Mouse (Mus musculus) bone marrow, adult 2 months (tissue): ENCODE data around the gene Prr23a1. TPM values are rescaled to one million over a fixed set of nuclear protein-coding genes. Genes with fewer than 3 reads are reported as not detected.

Experiments
- H3K27ac ChIP-seq: fragments of 200-500 bp; 2 replicates; pipeline ENCODE4 v1.5.1; 2012; ENCODE audit warnings: low read depth, mild to moderate bottlenecking, control low read depth, inconsistent platforms, low read length; ENCODE audit not compliant: control insufficient read depth, poor library complexity, insufficient read depth
- H3K4me1 ChIP-seq: fragments of 200-500 bp; 2 replicates; pipeline ENCODE4 v1.6.1; 2011; ENCODE audit warnings: low read length; ENCODE audit not compliant: control insufficient read depth, insufficient read depth
- H3K4me3 ChIP-seq: fragments of 200-500 bp; replicated peaks from 2 replicates; pipeline ENCODE3; 2011; ENCODE audit warnings: mild to moderate bottlenecking, low read depth, low read length, control low read depth; ENCODE audit not compliant: control insufficient read depth
- CTCF ChIP-seq: fragments of 200-500 bp; IDR thresholded peaks from 2 replicates; pipeline ENCODE4 v1.5.1; 2011; ENCODE audit warnings: low read length, control low read depth; ENCODE audit not compliant: control insufficient read depth, insufficient read depth
- POLR2A ChIP-seq: fragments of 200-500 bp; IDR thresholded peaks from 2 replicates; pipeline ENCODE4 v1.6.1; 2011; ENCODE audit warnings: low read depth, mild to moderate bottlenecking, control low read depth, low read length, borderline replicate concordance; ENCODE audit not compliant: control insufficient read depth
- WGBS: fragments of 180-500 bp; shearing (Covaris S2); methylation state at CpG from one replicate; pipeline ENCODE4 v1.1.7; 2018; 5-methylcytosine and 5-hydroxymethylcytosine counted together
- polyA plus RNA-seq: library from polyadenylated mRNA; stranded (reverse); fragments of >200 nt; gene quantifications from 2 replicates; pipeline ENCODE4 v1.2.4, GENCODE M21; 2011; ENCODE audit warnings: low replicate concordance; ENCODE audit not compliant: missing spikeins, insufficient read depth, insufficient read length

Prr23a1 gene
- polyA plus RNA-seq, 1 experiment: not detected

DNA sequence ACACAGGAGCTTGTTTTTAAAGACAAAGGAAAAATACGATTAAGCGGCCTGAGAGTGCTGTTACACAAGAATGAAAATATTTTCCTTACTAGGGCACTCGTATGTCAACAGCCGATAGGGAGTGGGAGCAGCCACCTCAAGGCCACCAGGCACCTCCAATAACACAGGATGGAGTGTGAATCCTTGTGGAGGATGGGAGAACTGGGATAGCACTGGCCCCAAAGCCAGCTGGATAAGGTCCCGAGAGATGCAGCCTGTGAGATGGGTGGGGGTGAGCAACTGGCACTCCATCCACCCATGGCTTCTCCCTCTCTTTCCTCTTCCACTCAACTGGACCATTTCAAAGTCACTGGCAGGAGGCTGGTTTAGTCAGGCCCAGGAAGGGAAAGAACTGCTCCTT lies 23.3 kb upstream of the Prr23a1 start:
- TF ChIP-seq POLR2A (no peak), CTCF (no peak)
- Histone ChIP-seq H3K4me3 (no peak overlapping the region), H3K27ac (no peak overlapping the region), H3K4me1 (no peaks in the 10 kb centered on the region; the same call in 1 of the 2 replicates)
- 57% methylated on average over 5 of the region's 5 CpGs for WGBS

GRCm38 (mm10) chr9:98819481-98819880 lies 22.8 kb upstream of the Prr23a1 start:
- 75% methylated on average over 2 of the region's 2 CpGs for WGBS
- no peak overlapping the region for H3K27ac ChIP-seq
- no peak for TF ChIP-seq POLR2A
- no peak for TF ChIP-seq CTCF
- no peak overlapping the region for H3K4me3 ChIP-seq
- H3K4me1 ChIP-seq: no peaks in the 10 kb centered on the region; the same call in 1 of the 2 replicates

DNA sequence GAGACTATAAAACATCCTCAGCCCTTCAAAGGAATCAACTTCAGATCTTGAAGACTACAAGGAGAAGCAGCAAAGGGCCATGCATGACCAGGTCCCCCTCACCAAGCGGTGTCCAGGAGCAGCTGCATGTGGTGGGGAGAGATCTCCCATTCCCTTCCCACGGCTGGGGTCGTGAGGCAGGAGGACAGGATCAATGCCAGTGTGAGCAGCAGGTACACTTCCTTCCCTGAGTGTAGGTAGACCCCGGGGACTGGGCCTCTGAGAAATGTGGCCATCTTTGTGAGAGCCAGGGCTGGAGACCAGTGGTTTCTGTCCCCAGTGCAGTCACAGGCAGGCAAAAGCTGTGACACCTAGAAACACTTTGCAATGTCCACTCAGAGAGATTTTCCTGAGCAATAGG lies 21.8 kb upstream of the Prr23a1 start:
- 77% methylated on average over 4 of the region's 4 CpGs for WGBS
- Histone ChIP-seq H3K4me3 (no peak overlapping the region), H3K4me1 (no peaks in the 10 kb centered on the region; the same call in 1 of the 2 replicates), H3K27ac (no peak overlapping the region)
- TF ChIP-seq CTCF (no peak), POLR2A (no peak)

- no peaks in the 10 kb centered on the region for H3K4me1 ChIP-seq
- TF ChIP-seq CTCF (no peak), POLR2A (no peak)
- H3K4me3 ChIP-seq: no peak overlapping the region
- H3K27ac ChIP-seq: no peak overlapping the region
Observed at GRCm38 (mm10) chr9:98821067-98821466, 21.2 kb upstream of the Prr23a1 start.

DNA sequence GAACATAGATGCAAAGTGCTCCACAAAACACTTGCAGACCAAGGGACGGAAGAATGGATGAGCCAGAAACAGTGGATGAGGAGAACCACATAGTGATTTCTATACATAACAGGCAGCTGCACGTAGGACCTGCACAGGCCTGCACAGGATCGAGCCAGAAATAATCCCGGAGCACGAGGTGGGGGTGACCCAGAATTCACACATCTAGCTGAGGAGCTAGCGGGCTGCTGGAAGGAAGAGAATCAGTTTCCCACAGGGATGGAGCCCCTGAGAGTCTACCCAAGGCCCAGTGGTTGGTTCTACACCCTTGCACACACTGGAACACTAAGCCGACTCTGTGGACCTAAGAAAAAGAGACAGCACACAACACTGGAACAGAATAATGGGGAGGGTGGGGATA lies 18.5 kb upstream of the Prr23a1 start:
- TF ChIP-seq POLR2A (no peak), CTCF (no peak)
- Histone ChIP-seq H3K27ac (no peak overlapping the region), H3K4me1 (no peaks in the 10 kb centered on the region), H3K4me3 (no peak overlapping the region)
- 79% methylated on average over 7 of the region's 7 CpGs for WGBS

DNA sequence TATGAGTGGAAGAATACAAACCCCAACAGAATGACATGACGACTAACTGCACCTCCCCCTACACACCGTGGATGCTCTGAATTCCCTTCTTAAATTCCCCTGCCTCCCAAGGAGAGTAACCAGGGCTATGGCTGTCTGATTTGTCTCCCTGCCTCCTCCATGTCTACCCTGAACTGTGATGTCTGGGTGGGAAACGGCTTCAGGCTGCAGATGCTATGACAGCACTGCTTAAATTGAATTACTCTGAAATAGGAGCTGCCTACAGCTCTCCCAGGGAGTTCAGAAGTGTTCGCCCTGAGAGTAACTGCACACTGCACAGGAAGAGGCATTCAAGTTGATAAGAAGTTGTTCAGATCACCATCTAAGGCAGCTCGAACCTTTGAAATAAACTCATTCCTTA lies 12.8 kb upstream of the Prr23a1 start:
- no peak overlapping the region for H3K27ac ChIP-seq
- no peaks in the 10 kb centered on the region for H3K4me1 ChIP-seq
- TF ChIP-seq POLR2A (no peak), CTCF (no peak)
- 56% methylated on average over 5 of the region's 5 CpGs for WGBS
- no peak overlapping the region for H3K4me3 ChIP-seq

GRCm38 (mm10) chr9:98837537-98838074 lies 4.7 kb upstream of the Prr23a1 start:
- Histone ChIP-seq H3K27ac (no peak overlapping the region), H3K4me3 (no peak overlapping the region), H3K4me1 (no peaks in the 10 kb centered on the region)
- 77% methylated on average over 7 of the region's 7 CpGs for WGBS
- TF ChIP-seq CTCF (no peak), POLR2A (no peak)

DNA sequence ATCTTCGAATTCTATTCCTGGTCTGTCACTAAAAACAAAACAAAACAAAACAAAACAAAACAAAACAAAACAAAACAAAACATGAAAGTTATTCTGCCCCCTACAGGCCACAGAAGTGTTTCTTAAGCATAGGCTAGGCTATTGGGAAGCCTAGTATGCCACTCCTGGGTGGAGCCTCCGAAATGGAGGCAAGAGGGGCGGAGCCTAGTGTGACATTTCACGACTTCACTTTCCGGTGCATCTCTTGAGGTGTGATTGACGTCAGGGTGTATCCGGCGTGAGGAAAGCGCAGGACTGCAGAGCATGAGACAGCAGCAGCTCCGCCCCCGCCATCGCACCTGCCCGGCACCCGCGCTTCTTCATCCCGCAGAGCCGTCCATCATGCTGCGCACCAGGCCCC lies 13.9 kb downstream of the Prr23a1 start, which contains the start of gene Prr23a2:
Gene Prr23a2, plus strand, starts transcription at position 285 of the 400 bp plus-strand sequence.
- no peaks in the 10 kb centered on the region for H3K4me1 ChIP-seq
- 79% methylated on average over 18 of the region's 18 CpGs for WGBS
- H3K27ac ChIP-seq: no peak within 1 kb of the TSS
- no peak within 1 kb of the TSS for H3K4me3 ChIP-seq
- TF ChIP-seq POLR2A: no peak
- no peak for TF ChIP-seq CTCF

- WGBS: 73% methylated on average over 3 of the region's 3 CpGs
- no peak overlapping the region for H3K27ac ChIP-seq
- H3K4me1 ChIP-seq: no peaks in the 10 kb centered on the region
- no peak for TF ChIP-seq POLR2A
- TF ChIP-seq CTCF: no peak
- H3K4me3 ChIP-seq: no peak overlapping the region
Observed at GRCm38 (mm10) chr9:98863463-98863862, 21.2 kb downstream of the Prr23a1 start.
